Mouse (Mus musculus) forebrain, embryonic 11.5 days (tissue): ENCODE data around the gene Lrp6. TPM values are rescaled to one million over a fixed set of nuclear protein-coding genes. Genes with fewer than 3 reads are reported as not detected.
A peak's percentile ranks its signal among the peaks of the same experiment; 100 is the strongest.

Source experiments
- ATAC-seq: fragments of 200-750 bp; cut with Nextera tagmentation; replicated peaks from 2 replicates; pipeline ENCODE4 v1.8.0; 2017; ENCODE audit warnings: moderate TSS enrichment; ENCODE audit not compliant: low FRiP score
- DNase-seq: peaks from one replicate; pipeline ENCODE4 v3.0.0-alpha.2; 2017; ENCODE audit warnings: low spot score
- H3K27ac ChIP-seq: fragments of 300-500 bp; sonication (generic); 2 replicates; pipeline ENCODE4 v1.5.1; 2014; ENCODE audit warnings: low read depth, low read length
- H3K27me3 ChIP-seq: fragments of 300-500 bp; sonication (generic); 2 replicates; pipeline ENCODE4 v1.6.1; 2014; ENCODE audit warnings: mild to moderate bottlenecking, low read length, mixed read lengths; ENCODE audit not compliant: control insufficient read depth, insufficient read depth
- H3K36me3 ChIP-seq: fragments of 300-500 bp; sonication (generic); 2 replicates; pipeline ENCODE4 v1.6.1; 2014; ENCODE audit warnings: mild to moderate bottlenecking, low read length, moderate library complexity, mixed read lengths; ENCODE audit not compliant: control insufficient read depth, insufficient read depth
- H3K4me1 ChIP-seq: fragments of 300-500 bp; sonication (generic); replicated peaks from 2 replicates; pipeline ENCODE4 v1.6.1; 2014; ENCODE audit warnings: low read length, mixed read lengths; ENCODE audit not compliant: control insufficient read depth, insufficient read depth
- H3K4me2 ChIP-seq: fragments of 300-500 bp; sonication (generic); 2 replicates; pipeline ENCODE4 v1.6.1; 2014; ENCODE audit warnings: low read depth, mild to moderate bottlenecking, low read length, moderate library complexity, mixed read lengths; ENCODE audit not compliant: severe bottlenecking
- H3K4me3 ChIP-seq: fragments of 300-500 bp; sonication (generic); 2 replicates; pipeline ENCODE4 v1.5.1; 2014; ENCODE audit warnings: low read depth, low read length
- H3K9ac ChIP-seq: fragments of 300-500 bp; sonication (generic); 2 replicates; pipeline ENCODE4 v1.6.1; 2014; ENCODE audit warnings: low read length
- H3K9me3 ChIP-seq: fragments of 300-500 bp; sonication (generic); 2 replicates; pipeline ENCODE4 v1.6.1; 2016; ENCODE audit warnings: low read length, mixed read lengths; ENCODE audit not compliant: control insufficient read depth
- WGBS: fragments of 180-500 bp; shearing (Covaris S2); extraction: QIAGEN DNeasy Blood & Tissue Kit; methylation state at CpG from one replicate; pipeline ENCODE4 v1.1.7; 2014; 5-methylcytosine and 5-hydroxymethylcytosine counted together
- polyA plus RNA-seq: library from polyadenylated mRNA; unstranded; fragments of >200 nt; fragmentation: Nextera tagmentation; extraction: Ambion mirVana; gene quantifications from 2 replicates; pipeline ENCODE4 v1.2.1, GENCODE M21; 2014

Gene Lrp6
- 32.5 and 32.9 TPM in 2 replicates for polyA plus RNA-seq

DNA sequence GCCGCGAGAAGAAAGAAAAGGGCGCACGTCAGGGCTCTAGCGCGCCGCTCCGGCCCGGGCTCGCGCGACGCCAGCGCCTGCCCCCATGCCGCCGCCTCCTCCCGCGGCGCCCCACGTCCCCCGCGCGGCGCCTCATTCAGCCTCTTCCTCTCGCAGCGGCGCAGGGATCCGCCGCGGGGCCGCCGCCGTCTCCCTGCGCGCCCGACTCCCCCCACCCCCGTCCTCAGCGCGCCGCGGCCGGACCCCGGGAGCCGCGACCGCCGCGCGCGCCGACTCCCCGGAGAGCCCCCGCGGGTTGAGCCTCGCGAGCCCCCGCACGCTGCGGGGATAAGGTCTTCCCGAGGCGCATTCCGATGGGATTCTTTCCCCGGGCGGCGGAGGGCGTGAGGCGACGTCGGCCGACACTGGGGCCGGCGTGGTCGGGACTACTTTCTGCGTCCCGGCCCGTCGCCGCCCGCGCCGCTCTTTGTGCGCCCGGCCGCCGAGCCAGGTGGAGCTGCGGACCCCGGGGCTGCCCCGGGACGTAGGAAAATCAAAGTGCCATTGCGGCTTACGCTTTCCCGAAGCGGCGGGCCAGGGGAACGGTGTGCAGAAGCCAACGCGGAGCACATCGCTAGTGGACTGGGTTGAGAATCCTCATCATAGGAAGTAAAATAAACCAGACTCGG lies at the start of gene Lrp6:
TSS of gene Lrp6 (minus strand) at position 148 of the 668 bp plus-strand sequence.
- H3K4me2 ChIP-seq, result peak within 1 kb of the TSS; percentile 70
- ATAC-seq (peak; percentile 94), DNase-seq (peak; percentile 94)
- H3K4me1 ChIP-seq, result peaks cover 2% of the 10 kb centered on the region; the same call in 1 of the 2 replicates
- H3K36me3 ChIP-seq, result no peaks in the 10 kb centered on the region
- peak within 1 kb of the TSS; percentile 98 for H3K27ac ChIP-seq
- H3K9ac ChIP-seq, result peak within 1 kb of the TSS; percentile 99
- under 1% methylated on average over 84 of the region's 99 CpGs for WGBS
- peak within 1 kb of the TSS; percentile 95 for H3K4me3 ChIP-seq
- H3K27me3 ChIP-seq, result no peaks in the 10 kb centered on the region
- H3K9me3 ChIP-seq, result no peaks in the 10 kb centered on the region

DNA sequence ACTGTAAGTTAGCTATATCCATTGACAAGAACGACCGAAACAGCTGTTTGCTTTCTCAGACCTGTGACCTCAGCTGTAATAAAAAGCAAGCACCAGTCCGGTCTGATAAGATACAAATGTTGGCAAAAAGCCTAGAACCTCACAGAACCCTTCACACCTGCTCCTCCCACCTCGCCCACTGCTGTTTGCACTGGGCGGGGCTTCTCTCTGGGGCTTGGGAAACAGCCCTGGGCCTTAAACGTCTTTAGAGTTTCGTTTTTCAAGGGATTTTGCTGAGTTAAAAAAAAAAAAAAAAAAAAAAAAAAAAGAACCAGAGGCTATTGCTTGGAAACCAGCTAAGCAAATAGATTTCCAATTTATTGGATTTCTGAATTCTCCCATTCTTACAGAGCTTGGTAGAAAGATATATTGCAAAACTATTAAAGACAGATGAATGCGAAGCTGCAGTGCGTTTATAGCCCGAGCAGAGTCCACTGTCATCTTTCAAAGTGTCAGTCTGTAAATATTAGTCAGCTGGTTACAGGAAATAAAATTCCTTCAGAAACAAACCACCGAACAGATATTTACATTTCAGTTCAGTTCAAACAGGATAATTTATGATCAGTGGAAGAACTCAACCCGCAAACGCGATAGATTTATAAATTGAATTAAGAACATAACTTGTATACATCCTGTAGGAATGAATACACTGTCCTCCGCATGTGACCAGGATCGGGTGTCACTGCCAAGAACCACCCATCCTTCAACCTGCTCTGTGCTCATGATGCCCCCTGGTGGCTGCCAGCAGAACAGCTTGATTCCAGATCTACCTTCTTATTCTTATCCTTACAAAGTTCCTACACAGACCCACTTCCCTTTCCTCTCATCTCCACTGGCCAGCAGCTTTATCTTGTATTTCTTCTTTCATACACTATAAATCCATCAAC lies 48.2 kb upstream of the Lrp6 start:
- H3K9ac ChIP-seq, result no peak overlapping the region
- whole genome bisulfite sequencing, result 30% methylated on average over 16 of the region's 16 CpGs
- no peak overlapping the region for H3K4me3 ChIP-seq
- no peaks in the 10 kb centered on the region for H3K4me1 ChIP-seq
- DNase-seq (peak; percentile 89), ATAC-seq (peak; percentile 69)
- no peak overlapping the region for H3K4me2 ChIP-seq
- no peaks in the 10 kb centered on the region for H3K27me3 ChIP-seq
- no peaks in the 10 kb centered on the region for H3K36me3 ChIP-seq
- H3K27ac ChIP-seq, result no peak overlapping the region
- no peaks in the 10 kb centered on the region for H3K9me3 ChIP-seq

DNA sequence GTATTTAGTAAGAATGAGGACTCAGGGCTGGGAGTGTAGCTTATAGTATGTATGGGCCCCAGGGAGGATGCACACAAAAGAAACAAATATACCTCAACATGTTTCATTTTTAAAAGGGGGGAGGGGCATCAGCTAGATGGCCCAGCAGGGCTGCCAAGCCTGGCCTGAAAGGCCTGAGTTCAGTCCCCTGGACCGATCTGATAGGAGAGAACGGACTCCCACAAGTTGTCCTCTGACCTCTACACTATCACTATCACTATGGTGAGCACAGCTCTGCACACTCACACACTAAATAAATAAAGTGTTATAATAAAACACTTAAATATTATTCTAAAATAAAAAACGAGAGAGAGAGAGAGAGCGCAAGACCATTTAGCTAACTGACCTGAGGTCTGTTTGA lies 47.6 kb upstream of the Lrp6 start:
- no peak for ATAC-seq

DNA sequence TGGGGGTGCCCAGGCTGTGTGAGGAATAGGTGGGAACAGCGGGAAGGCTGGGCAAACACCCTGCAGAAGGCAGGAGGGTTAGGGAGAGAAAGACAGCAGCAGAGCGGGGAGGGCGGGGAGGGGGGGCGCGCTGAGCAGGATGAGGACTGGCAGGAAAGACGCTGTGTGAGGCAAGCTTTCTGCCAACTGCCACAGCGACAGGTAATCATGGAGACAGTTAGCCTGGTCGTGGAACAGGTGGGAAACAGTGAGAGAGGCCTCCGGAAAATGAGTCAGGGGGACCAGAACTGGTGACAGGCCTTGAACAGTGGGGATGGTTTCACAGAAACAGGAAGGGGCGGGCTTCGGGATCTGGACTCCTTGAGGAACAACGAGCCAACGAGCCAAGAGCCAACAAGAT lies 45.1 kb upstream of the Lrp6 start:
- ATAC-seq, result no peak
- Histone ChIP-seq H3K4me3 (no peak overlapping the region), H3K4me2 (no peak overlapping the region), H3K36me3 (no peaks in the 10 kb centered on the region), H3K9me3 (no peaks in the 10 kb centered on the region), H3K27me3 (no peaks in the 10 kb centered on the region), H3K27ac (no peak overlapping the region), H3K9ac (no peak overlapping the region), H3K4me1 (no peaks in the 10 kb centered on the region)
- WGBS, result 78% methylated on average over 13 of the region's 13 CpGs
- no peak for DNase-seq

More for the DNA sequence above, 47.6 kb upstream of the Lrp6 start:
- no peaks in the 10 kb centered on the region for H3K27me3 ChIP-seq
- no peak for DNase-seq
- no peak overlapping the region for H3K9ac ChIP-seq
- WGBS, result 89% methylated on average over 4 of the region's 4 CpGs
- no peak overlapping the region for H3K4me3 ChIP-seq
- no peaks in the 10 kb centered on the region for H3K9me3 ChIP-seq
- no peak overlapping the region for H3K4me2 ChIP-seq
- no peaks in the 10 kb centered on the region for H3K4me1 ChIP-seq
- H3K27ac ChIP-seq, result no peak overlapping the region
- H3K36me3 ChIP-seq, result no peaks in the 10 kb centered on the region

DNA sequence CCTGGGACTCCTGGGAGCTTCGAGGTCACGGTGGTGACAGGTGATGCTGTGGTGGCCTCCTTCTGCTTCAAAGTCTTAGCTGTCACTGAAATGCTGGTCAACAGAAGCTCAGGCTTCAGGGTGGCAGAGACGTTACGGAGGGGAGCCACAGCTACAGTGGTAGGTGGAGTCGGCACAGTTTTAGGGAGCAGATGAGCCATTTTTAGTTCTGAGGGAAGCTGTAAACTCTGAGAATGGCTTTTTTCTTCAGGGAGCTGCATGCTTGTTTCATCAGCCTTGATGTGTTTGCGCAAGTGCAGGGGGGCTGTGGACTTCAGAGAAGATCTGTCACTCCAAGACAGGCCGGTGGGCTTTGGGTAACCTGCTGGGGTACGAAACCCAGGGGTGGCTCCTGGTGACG lies 43.6 kb upstream of the Lrp6 start:
- H3K4me1 ChIP-seq, result no peaks in the 10 kb centered on the region
- no peak overlapping the region for H3K4me2 ChIP-seq
- H3K9me3 ChIP-seq, result no peaks in the 10 kb centered on the region
- H3K4me3 ChIP-seq, result no peak overlapping the region
- no peaks in the 10 kb centered on the region for H3K36me3 ChIP-seq
- no peak overlapping the region for H3K27ac ChIP-seq
- ATAC-seq (no peak), DNase-seq (no peak)
- 90% methylated on average over 9 of the region's 9 CpGs for WGBS
- no peak overlapping the region for H3K9ac ChIP-seq
- no peaks in the 10 kb centered on the region for H3K27me3 ChIP-seq

DNA sequence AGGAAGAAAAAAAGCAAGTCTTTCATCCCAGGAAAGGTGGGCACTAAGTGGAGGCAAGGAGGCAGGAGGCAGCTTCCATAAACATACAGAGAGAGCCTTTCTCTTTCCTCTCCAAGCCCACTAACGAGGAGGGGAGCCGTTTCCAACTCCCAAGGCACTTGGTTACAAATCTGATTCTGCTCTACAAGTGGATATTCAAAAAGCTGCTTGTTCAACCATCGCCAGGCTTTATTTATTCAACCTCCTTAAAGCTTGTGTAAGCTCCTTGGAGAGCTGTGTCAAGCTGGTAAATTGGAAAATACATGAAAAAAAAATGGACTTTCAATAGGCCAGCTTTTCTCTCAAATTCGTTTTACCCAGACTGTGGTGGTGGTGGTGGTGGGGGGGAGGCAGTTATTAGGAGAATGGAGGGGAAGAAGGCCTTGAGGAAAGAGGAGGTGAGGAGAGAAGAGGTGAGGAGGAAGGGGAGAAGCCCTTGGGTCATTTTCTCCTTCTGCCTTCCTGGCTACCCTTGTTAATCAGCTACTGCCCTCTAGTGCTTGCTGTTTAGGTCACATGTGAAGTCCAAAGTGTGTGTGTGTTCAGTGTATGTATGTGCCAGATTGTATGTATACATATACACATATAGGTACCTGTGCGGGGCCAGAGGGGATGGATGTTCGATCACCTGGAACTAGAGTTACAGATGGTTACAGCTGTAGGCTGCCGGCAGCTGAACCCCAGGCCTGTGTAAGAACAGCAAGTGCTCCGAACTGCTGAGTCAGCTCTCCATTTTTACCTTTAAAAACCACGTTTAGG lies 40.4 kb upstream of the Lrp6 start:
- ATAC-seq (peak; percentile 56; the same call in 1 of the 2 replicates), DNase-seq (no peak)
- H3K27ac ChIP-seq, result no peak overlapping the region
- H3K4me3 ChIP-seq, result no peak overlapping the region
- WGBS, result 61% methylated on average over 9 of the region's 9 CpGs
- no peaks in the 10 kb centered on the region for H3K36me3 ChIP-seq
- H3K9ac ChIP-seq, result no peak overlapping the region
- H3K4me2 ChIP-seq, result no peak overlapping the region
- no peaks in the 10 kb centered on the region for H3K27me3 ChIP-seq
- no peaks in the 10 kb centered on the region for H3K4me1 ChIP-seq
- H3K9me3 ChIP-seq, result no peaks in the 10 kb centered on the region

DNA sequence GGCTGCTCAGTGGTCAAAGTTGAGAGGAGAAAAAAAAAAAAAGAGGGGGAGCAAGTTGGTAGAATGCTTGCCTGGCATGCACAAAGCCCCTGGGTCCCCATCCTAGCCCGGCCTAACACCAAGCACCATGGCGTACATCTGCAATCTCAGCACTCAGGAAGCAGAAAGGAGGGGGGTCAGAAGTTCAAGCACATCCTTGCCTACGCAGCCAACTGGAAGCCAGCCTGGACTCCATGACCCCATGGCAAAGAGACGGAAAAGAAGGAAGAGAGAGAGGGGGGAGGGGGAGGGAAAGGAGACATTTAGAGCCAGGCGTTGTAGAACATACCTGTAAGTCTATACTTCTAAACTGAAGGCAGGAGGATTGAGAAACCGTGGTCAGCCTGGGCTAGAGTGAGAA lies 39.8 kb upstream of the Lrp6 start:
- no peak for ATAC-seq
- no peak overlapping the region for H3K4me3 ChIP-seq
- whole genome bisulfite sequencing, result 63% methylated on average over 6 of the region's 6 CpGs
- H3K9me3 ChIP-seq, result no peaks in the 10 kb centered on the region
- no peaks in the 10 kb centered on the region for H3K36me3 ChIP-seq
- no peaks in the 10 kb centered on the region for H3K4me1 ChIP-seq
- no peak for DNase-seq
- H3K4me2 ChIP-seq, result no peak overlapping the region
- H3K27ac ChIP-seq, result no peak overlapping the region
- H3K27me3 ChIP-seq, result no peaks in the 10 kb centered on the region
- H3K9ac ChIP-seq, result no peak overlapping the region

DNA sequence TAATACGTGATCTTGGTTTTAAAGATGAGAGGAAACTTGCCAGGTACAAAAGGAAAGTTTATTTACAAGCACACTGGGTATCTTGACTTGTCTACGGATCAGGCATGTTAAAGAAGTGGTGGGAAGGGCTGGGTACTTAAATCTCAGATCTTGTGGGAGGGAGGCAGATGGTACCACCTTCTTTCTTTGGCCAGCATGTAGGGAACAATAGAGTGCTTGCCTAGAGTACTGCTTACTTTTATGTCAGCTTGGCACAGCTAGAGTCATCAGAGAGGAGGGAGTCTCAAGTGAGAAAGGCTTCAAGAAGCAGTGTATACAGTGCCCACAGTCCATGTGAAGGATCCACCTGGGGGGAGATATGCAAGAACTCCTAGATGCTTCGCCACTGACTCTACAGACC lies 38.4 kb upstream of the Lrp6 start:
- WGBS, result 96% methylated on average over 3 of the region's 3 CpGs
- no peak for ATAC-seq
- Histone ChIP-seq H3K4me2 (no peak overlapping the region), H3K27me3 (no peaks in the 10 kb centered on the region), H3K9me3 (no peaks in the 10 kb centered on the region), H3K4me3 (no peak overlapping the region), H3K9ac (no peak overlapping the region), H3K27ac (no peak overlapping the region), H3K4me1 (no peaks in the 10 kb centered on the region), H3K36me3 (no peaks in the 10 kb centered on the region)
- no peak for DNase-seq
